Mouse (Mus musculus): Measurements from ENCODE around the gene Tdp2.

GRCm38 (mm10) chr13:24791349-24791748, 40.1 kb upstream of the Tdp2 start:
- TF ChIP-seq POLR2A (IDR thresholded peaks at IDR 0.05; ENCODE audit: insufficient read depth, low read depth, low read length), result no peak
- TF ChIP-seq CTCF (IDR thresholded peaks at IDR 0.05; ENCODE audit: insufficient read depth, low read depth, low read length), result no peak
